Mouse (Mus musculus) retina, postnatal 1 day (tissue): ENCODE measurements at regions not wholly inside any gene's neighbourhood (a gene's known extent, or its start where the extent isn't known, plus 50 kb on each side); places are given as distances from the start of the nearest gene placed in this dataset.
"Not testable (repeated sequence)": the region's sequence is repeated elsewhere in the genome, so short reads cannot be mapped to it uniquely, and the experiment has no call there.

Experiments
- DNase-seq: peaks from one replicate; pipeline ENCODE4 v3.0.0-alpha.2; 2012

DNA sequence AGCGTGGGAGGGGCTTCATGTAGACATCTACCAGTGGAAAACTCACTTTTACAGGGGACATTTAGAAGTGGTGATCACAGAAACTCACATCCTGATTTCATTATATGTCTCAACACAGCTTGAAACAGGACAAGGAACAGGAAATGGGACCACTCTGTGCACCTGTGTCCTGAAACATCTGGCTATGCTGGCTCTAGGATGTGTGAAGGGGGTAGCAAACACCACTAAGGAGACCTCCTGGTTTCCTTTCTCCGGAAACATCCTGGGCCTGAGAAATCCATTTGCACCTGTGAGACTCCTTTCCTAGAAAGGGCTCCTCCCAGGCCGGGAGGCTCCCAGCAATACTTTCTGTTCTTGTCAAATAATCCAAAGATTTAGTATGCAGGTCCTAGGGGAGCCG is 167.1 kb downstream of the Opa1 start:
- DNase-seq, result no peak

GRCm38 (mm10) chr16:29749167-29749566 is 170.0 kb downstream of the Opa1 start:
- DNase-seq, result no peak

GRCm38 (mm10) chr16:29754579-29755199 is 175.6 kb downstream of the Opa1 start:
- DNase-seq, result peak; percentile 50

- no peak for DNase-seq
Measured at GRCm38 (mm10) chr16:29758246-29758645, 179.1 kb downstream of the Opa1 start.

DNA sequence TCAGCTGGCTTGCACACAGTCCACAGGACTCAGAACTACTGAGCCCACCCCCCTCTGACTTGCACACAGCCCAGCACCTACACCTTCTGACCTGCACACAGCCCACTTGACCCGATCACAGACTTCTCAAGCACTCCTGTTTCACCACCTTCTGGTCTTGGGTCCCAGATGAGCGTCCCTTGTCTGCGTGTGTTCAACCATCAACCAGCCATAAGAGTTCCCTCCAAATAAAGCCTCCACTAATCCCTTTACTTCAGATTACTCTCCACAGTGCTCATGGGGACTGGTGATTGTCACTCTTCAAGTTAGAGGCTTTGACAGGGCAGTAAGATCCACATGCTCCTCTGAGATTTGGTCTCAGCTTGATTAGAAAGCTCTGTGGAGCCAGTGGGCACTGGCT is 180.3 kb downstream of the Opa1 start:
- no peak for DNase-seq

GRCm38 (mm10) chr16:29760627-29761026 is 181.5 kb downstream of the Opa1 start:
- no peak for DNase-seq

DNA sequence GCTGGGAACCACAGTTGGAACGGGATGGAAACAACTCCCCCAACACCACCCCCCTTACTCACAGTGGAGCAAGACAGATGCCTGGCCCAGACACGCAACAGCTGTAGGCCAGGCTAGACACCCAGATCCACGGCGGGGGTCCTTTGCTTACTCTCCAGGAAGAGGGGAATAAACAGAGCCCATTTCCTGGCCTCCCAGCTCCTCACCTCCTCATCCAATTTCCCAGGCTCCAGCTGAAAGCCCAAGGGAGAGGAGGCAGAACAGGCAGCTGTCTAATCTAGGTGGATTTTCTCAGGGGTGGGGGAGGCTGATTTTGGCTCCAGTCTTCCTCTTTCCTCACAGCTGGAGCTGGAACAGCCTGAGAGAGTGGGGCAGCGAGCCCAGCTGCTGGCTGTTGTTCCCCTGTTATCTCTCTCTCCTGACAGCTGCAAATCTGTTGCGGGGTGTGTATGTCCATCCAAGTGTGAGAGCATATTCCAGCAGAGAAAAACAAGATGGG is 182.7 kb downstream of the Opa1 start:
- peak; percentile 73 for DNase-seq

DNA sequence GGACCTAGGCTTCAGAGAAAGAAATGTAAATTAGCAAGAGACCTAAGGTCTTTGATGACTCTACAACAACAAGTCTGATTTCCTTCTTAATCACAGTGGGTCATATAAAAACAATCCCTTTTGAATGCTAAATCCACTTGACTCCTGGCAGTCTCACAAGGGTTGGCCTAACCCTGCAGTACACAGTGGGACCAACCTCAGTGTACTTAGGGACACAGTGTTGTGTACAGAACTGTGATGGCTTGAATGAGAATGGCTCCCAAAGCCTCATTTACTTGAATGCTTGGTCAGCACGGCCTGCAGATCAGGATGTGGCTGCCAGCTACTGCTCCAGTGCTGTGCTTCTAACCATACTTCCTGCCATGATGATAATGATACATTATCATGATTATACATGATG is 185.2 kb downstream of the Opa1 start:
- DNase-seq, result no peak

- not testable (repeated sequence) for DNase-seq
Measured at GRCm38 (mm10) chr16:29765801-29766200, 186.7 kb downstream of the Opa1 start.

- no peak for DNase-seq
Measured at GRCm38 (mm10) chr16:29771320-29771719, 192.2 kb downstream of the Opa1 start.

DNA sequence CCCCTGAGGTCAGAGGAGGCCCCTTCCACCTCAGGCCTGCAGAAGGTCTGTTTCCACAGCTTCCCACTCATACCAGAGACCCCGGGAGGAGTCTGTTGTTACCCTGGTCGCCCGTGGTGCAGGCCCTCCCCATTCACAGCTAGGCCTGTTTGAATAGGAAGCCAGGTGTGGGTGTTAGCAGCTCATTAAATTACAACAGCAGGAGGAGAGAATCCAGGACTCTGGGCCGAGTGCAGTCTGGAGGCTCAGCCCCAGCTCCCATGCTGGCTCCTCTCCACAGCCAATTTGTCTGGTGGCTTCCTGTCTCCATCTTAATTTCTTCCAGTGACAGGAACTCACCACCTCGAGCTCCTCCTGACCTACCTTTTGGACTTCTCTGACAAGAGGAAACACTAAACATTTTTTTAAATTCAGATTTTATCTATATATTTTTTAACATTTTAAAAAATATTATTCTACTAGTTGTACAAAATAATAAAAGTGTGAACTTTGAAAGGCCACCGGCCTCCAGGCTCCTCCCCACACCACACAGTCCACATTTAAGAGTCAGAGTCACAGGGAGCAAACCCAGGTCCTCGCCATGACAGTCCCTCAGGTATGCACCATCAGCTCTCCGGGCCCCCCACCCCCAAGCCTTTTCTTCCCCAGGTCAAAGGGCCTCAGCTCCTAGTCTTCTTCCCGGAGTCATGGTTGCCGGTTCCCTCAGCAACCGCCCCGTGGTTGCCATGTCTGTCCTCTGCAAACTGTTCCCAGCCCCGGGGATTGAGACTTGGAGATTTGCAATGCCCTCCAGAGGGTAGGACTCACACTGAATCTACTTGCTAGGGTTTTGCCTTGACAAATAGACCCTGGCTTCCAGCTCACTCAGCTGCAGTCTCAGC is 192.8 kb downstream of the Opa1 start:
- DNase-seq, result no peak

DNA sequence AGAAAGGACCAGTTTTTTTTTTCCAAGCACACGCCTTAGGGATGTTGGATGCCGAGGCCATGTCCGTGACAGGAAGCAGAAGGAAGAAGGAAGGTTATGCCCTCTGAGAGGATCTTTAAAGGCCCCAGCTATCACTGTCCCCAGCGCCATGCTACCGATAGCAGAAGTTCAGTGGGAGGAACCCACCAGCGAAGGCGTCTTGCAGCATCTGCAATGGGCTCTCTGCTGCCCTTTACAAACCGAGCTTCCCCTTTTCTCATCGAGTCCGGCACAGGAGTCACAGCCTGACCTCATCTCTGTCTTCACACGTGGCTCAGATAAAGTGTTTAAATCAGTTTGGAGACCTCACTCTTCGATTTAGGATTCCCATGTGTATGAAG is 193.5 kb downstream of the Opa1 start:
- DNase-seq, result no peak

- DNase-seq, result no peak
Measured at GRCm38 (mm10) chr16:29773056-29773455, 193.9 kb downstream of the Opa1 start.

- DNase-seq, result no peak
Measured at GRCm38 (mm10) chr16:29774949-29775348, 195.8 kb downstream of the Opa1 start.

DNA sequence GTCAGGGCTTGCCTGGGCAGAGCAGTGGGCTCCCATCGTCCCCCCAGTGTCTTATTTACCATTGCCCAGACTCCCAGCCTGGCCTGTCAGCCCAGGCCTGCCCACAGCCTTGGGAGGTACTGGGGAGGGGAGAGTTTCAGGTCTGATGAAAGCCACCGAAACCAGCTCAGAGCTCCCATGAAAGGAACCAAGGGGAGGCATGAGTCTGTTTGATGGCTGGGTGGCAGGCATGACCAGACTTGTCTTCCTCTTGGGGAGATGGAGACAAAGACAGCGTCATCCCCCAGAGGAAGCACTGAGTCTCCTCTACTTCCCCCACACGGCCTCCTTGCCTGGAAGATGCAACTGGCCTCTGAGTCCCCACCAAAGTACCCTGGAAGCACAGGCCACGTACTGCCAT is 196.7 kb downstream of the Opa1 start:
- no peak for DNase-seq

DNA sequence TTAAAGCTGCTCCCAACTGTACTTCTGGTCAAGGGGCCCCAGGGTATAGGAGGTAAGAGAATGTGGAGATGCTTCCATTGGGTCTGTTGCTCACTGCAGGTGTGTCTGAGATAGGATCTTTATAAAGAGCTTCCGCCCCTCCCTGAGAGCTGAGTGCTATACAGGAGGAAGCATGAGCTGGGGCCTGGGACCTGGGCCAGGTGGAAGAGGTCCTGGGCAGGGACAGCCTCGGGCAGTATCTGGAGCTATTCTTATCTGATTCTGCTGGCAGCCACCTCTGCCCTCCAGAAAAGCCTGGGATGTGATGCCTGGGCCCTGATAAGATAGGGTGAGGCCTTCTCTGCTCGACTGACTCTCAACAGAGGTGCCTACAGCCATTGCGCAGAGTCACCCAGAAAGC is 203.3 kb downstream of the Opa1 start:
- DNase-seq, result no peak

GRCm38 (mm10) chr16:29785114-29785513 is 206.0 kb downstream of the Opa1 start:
- no peak for DNase-seq

DNA sequence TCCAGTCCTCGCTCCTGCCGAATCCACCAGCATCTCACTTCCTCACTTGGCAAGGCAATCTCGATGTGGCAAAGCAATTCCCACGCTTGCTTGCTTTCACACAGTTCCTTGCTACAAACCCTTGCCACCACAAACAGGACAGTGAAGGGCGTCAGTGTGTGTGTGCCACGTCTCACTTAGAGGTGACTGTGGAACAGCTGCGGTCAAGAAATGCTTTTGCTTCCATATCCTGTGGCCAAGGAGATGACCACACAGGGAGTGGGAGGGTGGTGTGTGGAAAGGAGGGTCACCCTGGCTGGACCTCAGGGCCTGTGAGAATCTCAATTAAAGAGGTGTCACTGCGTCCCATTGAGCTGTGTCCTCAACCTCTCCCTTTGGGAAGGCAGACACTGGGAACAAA is 207.4 kb downstream of the Opa1 start:
- DNase-seq, result no peak

DNA sequence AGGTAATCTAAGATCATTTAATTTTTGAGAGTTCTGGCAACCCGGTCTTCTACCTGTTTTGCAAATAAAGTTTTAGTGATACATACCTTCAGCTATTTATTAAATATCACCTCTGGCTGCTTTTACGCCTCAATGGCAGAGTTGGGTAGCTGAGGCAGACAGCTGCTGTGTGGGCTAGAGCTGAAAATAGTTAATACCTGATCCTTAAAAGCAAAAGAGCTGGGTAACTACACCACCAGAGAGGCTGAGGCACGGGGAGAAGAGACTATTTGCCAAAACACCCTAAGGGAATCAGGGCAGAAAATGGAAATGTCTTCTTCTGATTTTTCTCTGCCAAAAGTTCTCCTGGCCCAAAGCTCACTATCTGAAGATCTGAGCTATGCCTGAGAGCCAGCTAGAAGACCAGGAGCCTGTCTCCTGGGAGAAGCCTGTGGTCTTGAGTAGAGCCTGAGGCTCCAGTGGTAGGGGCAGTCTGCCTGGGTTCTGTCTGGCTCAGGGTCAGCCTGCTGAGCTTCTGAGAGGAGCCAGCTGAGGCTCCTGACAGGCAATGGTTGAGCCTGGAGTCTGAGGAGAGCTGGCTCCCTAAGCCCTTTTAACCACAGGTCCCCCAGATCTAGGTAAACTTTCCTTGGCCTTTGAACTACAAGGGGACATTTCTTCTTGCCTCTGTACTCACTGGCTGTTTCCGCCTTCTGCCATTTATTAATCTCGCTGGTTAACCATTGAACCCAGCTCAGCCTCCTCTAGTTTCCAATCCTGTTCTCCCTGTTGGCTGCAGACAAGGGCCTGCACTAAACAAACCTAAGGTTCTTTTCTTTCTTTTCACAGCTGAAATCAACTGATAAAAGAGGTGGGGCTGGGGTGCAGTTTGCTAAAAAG is 208.7 kb downstream of the Opa1 start:
- no peak for DNase-seq

- DNase-seq, result no peak
Measured at GRCm38 (mm10) chr16:29790064-29790463, 210.9 kb downstream of the Opa1 start.

DNA sequence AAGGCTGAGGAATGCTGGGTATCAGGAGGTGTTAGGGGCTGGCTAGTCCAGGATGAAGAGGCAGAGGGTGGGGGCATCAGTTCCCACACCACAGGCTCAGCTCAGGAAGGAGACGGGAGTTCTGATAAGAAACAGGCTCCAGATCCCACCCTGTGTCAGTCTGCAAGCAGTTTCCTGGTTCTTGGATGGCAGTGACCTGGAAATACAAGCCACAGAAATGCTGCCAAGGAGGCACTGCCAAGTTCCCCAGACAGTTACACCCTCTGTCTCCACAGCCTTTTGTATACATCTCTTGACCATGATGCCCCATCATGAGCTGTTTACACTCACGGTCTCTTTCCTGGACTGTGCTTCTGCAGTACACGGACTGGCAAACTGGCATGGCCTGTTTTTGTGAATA is 220.1 kb downstream of the Opa1 start:
- peak; percentile 22 for DNase-seq

DNA sequence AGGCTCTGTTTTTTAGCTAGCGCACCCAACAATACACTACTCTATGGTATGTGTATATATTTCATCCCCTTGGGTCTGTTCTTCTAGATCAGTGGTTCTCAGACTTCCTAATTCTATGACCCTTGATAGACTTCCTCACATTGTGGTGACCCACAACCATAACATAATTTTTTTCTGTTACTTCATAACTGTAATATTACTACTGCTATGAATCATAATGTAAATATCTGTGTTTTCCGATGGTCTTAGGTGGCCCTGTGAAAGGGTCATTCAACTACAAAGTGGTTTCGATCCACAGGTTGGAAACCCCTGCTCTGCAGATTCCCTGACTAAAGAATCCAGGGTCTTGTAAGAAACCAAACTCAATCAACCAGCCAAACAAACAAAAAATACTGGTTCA is 220.8 kb downstream of the Opa1 start:
- no peak for DNase-seq

GRCm38 (mm10) chr16:29800457-29800856 is 221.3 kb downstream of the Opa1 start:
- DNase-seq, result no peak
